Mouse (Mus musculus) gastrocnemius, postnatal 14 days (tissue): Measurements from ENCODE around the gene Gphn. TPM values are rescaled to one million over a fixed set of nuclear protein-coding genes. Genes with fewer than 3 reads are reported as not detected.

Experiments used
- DNase-seq: peaks from one replicate; pipeline ENCODE4 v3.0.0; 2021; ENCODE audit warnings: mixed read lengths
- intact Hi-C: fragments of 180-260 bp; cut with DNase I; formaldehyde crosslinking; loops from one replicate; pipeline ENCODE4 v1.15.1; 2025; ENCODE audit warnings: low total_unique reads
- total RNA-seq, 2 experiments: library from RNA; stranded (reverse); gene quantifications; 2 replicates each; pipeline ENCODE4 v1.2.3; 2021

Gene Gphn
- total RNA-seq, 2 experiments from 2014 or later = 26.2 to 26.5 TPM

DNA sequence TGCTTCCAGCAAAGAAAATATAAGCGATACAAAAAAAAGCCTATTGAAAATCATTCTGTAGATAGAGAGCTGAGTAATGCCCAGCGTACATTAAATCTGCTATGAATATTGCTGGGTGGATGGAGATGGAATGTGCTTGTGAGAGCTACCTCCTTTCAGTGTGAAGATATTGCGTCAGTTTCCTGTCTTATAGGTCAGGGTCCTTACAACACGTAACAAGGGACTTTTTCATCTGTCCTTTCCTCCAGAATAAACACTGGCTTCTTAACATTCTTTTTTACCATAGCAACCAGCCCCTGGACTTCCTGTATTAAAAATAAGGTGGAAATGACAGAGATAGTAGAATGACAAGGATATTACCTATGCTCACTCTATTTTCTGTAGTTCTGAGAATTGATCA is 456.1 kb downstream of the Gphn start:
- intact Hi-C loops = no loop called here
- no peak for DNase-seq

DNA sequence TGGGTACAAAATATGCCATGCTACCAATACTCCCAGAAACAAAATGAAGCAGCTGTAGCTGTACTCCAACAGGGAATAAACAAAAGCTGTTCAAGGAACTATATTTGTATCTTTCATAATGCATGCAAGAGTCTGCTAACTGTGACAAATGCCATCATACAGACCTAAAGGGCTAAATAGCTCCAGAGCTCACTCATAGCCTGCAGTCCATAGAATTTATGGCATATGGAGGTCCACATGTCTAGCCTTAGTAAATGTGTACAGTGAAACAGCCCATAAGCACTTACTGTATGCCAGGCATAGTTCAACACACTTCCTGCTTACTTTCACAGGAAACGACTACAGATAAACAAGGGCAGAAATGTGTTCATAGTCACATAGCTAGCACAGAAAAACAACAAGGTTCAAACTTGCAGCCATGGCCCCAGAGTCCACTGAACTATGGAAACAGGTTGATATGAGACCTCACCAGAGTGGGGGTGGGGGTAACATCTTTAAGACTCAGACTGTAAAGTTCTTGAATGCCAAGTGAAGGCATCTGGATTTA is 459.6 kb downstream of the Gphn start:
- no peak for DNase-seq
- intact Hi-C loops = no loop called here

DNA sequence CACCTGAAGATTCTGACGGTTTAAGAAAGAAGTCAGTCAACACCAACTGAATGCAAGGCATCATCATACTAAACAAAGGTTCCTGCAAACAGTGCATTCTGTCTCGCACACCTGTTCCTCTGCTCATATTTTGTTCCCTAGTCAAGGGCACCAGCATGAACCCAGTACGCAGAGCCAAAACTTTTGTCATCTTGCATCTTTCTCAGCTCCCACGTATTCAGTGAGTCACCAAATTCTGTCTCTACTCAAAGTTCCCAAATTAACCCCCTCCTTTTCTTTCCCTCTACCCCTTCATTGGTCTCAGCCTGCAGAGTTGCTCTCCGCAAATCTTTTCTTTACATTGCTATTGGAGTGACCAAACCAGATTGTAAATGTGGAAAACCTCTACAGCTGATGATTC is 462.7 kb downstream of the Gphn start:
- intact Hi-C loops = no loop called here

GRCm38 (mm10) chr12:78691325-78691724 is 465.1 kb downstream of the Gphn start, which contains the start of gene Fam71d:
Gene Fam71d, plus strand, starts transcription at chr12:78691535.
- intact Hi-C loops = no loop called here
- DNase-seq = no peak

More for the DNA sequence above, 462.7 kb downstream of the Gphn start:
- DNase-seq = no peak

- DNase-seq = no peak
- intact Hi-C loops = no loop called here
Observed at GRCm38 (mm10) chr12:78693281-78693680, 467.1 kb downstream of the Gphn start.

- intact Hi-C loops = no loop called here
- no peak for DNase-seq
Observed at GRCm38 (mm10) chr12:78717783-78718182, 491.6 kb downstream of the Gphn start.

DNA sequence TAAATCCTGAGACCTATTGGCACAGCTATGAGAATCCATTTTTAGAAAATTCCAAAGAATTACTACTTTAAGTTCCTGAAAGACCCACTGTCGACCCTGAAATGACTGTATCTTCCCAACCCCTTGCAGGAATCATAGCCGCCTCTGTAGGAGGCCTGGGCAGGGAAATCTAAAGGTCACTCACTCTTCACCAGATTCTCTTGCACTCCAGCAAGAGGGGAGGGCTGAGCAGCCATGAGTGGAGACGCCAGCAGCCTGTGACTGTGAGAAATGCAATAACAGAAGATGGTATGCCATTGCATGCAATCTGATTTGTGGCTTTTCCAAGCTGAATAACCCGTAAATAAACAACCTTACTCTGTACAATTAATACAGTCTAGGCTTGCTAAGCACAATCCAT is 501.5 kb downstream of the Gphn start:
- intact Hi-C loops = no loop called here
- no peak for DNase-seq

Other genes starting within 250 kb of the Gphn start
- gene Gm6657, start 32.1 kb upstream of the Gphn start, total RNA-seq = not detected